Mouse (Mus musculus) olfactory bulb, adult 2 months (tissue): ENCODE results near the gene Nanp.

Experiments
- CTCF ChIP-seq: fragments of 200-500 bp; IDR thresholded peaks from 2 replicates; pipeline ENCODE4 v1.5.1; 2012; ENCODE audit warnings: low read depth, mild to moderate bottlenecking, low read length, moderate library complexity; ENCODE audit not compliant: insufficient read depth
- POLR2A ChIP-seq: fragments of 200-500 bp; IDR thresholded peaks from 2 replicates; pipeline ENCODE4 v1.6.1; 2012; ENCODE audit warnings: mild to moderate bottlenecking, low read depth, low read length, moderate library complexity; ENCODE audit not compliant: insufficient read depth

- TF ChIP-seq POLR2A = no peak
- TF ChIP-seq CTCF = no peak
Measured at GRCm38 (mm10) chr2:151011273-151011672, 27.9 kb downstream of the Nanp start.
